Mouse (Mus musculus): ENCODE measurements around the gene Acot5. TPM values are rescaled to one million over a fixed set of nuclear protein-coding genes. Genes with fewer than 3 reads are reported as not detected.

Gene Acot5
- not detected for polyA plus RNA-seq (2012; fragmentation: generic; extraction: Trizol)

GRCm38 (mm10) chr12:84068986-84069385 is at the start of gene Acot5:
TSS of gene Acot5 (plus strand) at chr12:84069325.

GRCm38 (mm10) chr12:84038241-84038640 is 30.9 kb upstream of the Acot5 start, which contains the start of gene Acot4:
TSS of gene Acot4 (plus strand) at chr12:84038379.

GRCm38 (mm10) chr12:84038691-84039111 is 30.4 kb upstream of the Acot5 start, which contains the start of gene Gm49366:
TSS of gene Gm49366 (plus strand) at chr12:84038935.

GRCm38 (mm10) chr12:84051937-84052474 is 17.1 kb upstream of the Acot5 start, which contains the start of gene Acot3:
TSS of gene Acot3 (plus strand) at chr12:84052144.

GRCm38 (mm10) chr12:84100604-84101492 is 31.7 kb downstream of the Acot5 start, which contains the start of gene Acot6:
TSS of gene Acot6 (plus strand) at chr12:84100654.

GRCm38 (mm10) chr12:84114153-84114994 is 45.2 kb downstream of the Acot5 start, which contains the start of gene Dnal1:
TSS of gene Dnal1 (plus strand) at chr12:84114366.

Other genes starting within 250 kb of the Acot5 start
- 10 to 100 TPM in 1 of 2 experiments, 1 to 10 TPM in 1; 1.1 to 11.2 TPM for gene Numb, start 147.4 kb upstream of the Acot5 start, polyA plus RNA-seq (2012; fragmentation: generic; extraction: Trizol)
- 1 to 10 TPM; 7.9 to 8.7 TPM for gene Riox1, start 118.7 kb upstream of the Acot5 start, polyA plus RNA-seq (2012; fragmentation: generic; extraction: Trizol)
- not detected for gene Heatr4, start 84.5 kb upstream of the Acot5 start, polyA plus RNA-seq (2012; fragmentation: generic; extraction: Trizol)
- 1 to 10 TPM in 1 of 2 experiments, under 1 TPM in 1; 0.28 to 8.4 TPM for gene Acot2, start 81.5 kb upstream of the Acot5 start, polyA plus RNA-seq (2012; fragmentation: generic; extraction: Trizol)
- gene Acot1, start 59.8 kb upstream of the Acot5 start, polyA plus RNA-seq (2012; fragmentation: generic; extraction: Trizol) = under 1 TPM in 1 of 2 experiments, not detected in 1; 0.11 TPM
- not detected for gene Acot4, start 30.9 kb upstream of the Acot5 start, polyA plus RNA-seq (2012; fragmentation: generic; extraction: Trizol)
- gene Gm49366, start 30.4 kb upstream of the Acot5 start, polyA plus RNA-seq (2012; fragmentation: generic; extraction: Trizol) = not detected
- not detected for gene Acot3, start 17.2 kb upstream of the Acot5 start, polyA plus RNA-seq (2012; fragmentation: generic; extraction: Trizol)
- gene Acot6, start 31.3 kb downstream of the Acot5 start, polyA plus RNA-seq (2012; fragmentation: generic; extraction: Trizol) = not detected
- gene Dnal1, start 45.0 kb downstream of the Acot5 start, polyA plus RNA-seq (2012; fragmentation: generic; extraction: Trizol) = 1 to 10 TPM in 1 of 2 experiments, under 1 TPM in 1; 0.30 to 4.2 TPM
- gene Pnma1, start 79.2 kb downstream of the Acot5 start, polyA plus RNA-seq (2012; fragmentation: generic; extraction: Trizol) = under 1 TPM; 0.04 to 0.60 TPM
- 1 to 10 TPM in 1 of 2 experiments, under 1 TPM in 1; 0.90 to 5.3 TPM for gene Elmsan1, start 149.6 kb downstream of the Acot5 start, polyA plus RNA-seq (2012; fragmentation: generic; extraction: Trizol)
- gene Ptgr2, start 215.9 kb downstream of the Acot5 start, polyA plus RNA-seq (2012; fragmentation: generic; extraction: Trizol) = under 1 TPM; 0.14 to 0.72 TPM
- gene Zfp410, start 247.5 kb downstream of the Acot5 start, polyA plus RNA-seq (2012; fragmentation: generic; extraction: Trizol) = 10 to 100 TPM in 1 of 2 experiments, 1 to 10 TPM in 1; 4.7 to 17.6 TPM